Mouse (Mus musculus) c-Kit-negative CD71-positive TER-119-positive erythroid progenitor cells, embryonic 14.5 days (primary cell): ENCODE data around the gene Gm29609.

Experiments
- DNase-seq: peaks from one replicate; pipeline ENCODE4 v3.0.0-alpha.2; 2013; ENCODE audit warnings: low read depth, low spot score

Gene Gm29609

DNA sequence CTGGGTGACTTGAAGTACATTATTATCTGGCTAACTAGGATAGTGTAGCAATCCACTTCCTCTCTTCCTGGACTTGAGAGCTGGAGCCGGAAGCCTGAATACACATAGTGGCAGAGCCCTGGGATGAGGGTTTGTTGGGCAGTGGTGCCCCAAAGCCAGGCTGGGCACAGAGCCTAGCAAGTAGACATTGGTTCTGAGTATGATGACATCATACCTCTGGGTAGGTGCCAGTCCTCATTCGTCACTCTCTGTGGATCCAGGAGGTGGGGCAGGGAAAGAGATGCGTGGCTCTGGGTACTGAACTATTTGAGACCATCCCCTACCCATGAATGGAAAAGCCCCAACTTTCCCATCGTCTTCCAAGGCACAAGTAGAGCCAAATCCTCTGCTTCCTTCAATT lies 29.9 kb downstream of the Gm29609 start:
- no peak for DNase-seq

DNA sequence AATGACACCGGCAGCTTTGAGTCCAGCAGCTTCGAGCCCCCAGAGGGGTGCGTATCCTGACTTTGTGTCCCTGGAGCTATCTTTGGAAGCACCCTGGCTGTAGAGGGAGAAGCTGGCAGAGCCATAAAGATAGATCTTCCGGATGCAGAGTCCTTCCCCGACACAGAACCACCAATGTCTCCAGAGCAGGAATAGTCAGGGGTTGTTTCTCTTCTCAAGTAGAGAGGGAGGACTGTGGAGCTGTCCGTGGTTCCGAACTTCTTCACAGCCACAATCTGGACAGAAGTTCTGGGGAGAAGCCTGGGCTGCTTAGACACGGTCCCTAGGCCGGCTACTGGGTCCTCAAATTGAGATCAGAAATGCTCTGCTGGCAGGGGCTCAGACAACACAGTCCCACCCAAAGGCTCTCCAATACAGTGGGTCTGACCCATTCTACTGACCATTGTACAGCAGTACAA lies 40.7 kb downstream of the Gm29609 start:
- no peak for DNase-seq

DNA sequence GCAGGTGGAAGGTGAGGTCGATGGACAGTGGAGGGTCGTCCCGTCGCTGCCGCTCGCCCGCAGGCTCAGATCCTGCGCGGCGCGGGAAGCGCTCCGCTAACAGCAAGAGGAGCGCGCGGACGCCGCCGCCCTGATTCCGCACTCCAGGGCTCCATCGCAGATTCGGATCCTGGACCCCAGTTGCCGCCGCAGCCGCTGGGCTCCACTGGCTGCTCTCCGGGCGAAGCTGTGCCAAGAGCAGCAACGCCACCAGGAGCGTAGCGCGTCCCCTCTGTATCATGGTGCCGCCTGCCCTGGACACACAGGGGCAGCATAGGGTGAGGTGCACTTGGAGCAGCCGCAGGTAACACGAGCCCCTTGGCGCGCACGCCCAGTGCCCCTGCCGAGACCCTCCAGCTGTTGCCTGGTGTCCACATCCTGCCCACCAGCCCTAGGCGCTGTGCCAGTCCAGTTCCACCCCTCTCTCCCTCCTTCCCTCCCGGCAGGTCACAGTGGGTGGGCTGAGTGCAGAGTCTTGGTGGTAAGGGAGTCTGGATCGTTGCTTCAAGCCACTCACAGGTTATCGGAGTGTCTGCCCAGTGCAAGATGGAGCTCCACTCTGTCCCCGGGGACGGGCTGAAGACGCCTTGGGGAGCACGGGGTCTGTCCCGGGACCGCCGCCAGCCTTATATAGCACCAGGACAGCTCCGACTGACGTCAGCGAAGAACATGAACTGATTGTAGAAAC lies 41.3 kb downstream of the Gm29609 start, which contains the start of gene Ucn:
Ucn (minus strand) TSS at position 589 of the 727 bp plus-strand sequence.
- no peak for DNase-seq

DNA sequence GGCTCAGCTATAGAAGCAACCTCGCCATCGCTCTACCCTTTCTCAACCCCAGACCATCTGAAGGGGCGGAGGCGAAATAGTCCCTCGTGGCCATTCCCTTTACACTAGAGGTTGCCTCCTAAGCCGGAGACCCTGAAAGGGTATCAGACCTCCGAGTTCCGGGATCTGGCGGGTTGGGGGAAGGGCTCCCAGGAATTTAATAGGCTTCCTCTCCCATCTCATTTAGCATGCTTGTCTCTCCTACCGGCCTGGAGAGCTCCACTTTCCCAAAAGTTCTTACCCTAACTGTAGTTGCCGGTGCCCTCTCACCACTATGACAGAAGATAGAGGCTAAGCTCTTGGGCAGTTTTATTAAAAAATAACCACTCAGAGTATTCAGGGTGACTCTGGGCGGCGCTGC lies 42.1 kb downstream of the Gm29609 start:
- DNase-seq, result no peak

DNA sequence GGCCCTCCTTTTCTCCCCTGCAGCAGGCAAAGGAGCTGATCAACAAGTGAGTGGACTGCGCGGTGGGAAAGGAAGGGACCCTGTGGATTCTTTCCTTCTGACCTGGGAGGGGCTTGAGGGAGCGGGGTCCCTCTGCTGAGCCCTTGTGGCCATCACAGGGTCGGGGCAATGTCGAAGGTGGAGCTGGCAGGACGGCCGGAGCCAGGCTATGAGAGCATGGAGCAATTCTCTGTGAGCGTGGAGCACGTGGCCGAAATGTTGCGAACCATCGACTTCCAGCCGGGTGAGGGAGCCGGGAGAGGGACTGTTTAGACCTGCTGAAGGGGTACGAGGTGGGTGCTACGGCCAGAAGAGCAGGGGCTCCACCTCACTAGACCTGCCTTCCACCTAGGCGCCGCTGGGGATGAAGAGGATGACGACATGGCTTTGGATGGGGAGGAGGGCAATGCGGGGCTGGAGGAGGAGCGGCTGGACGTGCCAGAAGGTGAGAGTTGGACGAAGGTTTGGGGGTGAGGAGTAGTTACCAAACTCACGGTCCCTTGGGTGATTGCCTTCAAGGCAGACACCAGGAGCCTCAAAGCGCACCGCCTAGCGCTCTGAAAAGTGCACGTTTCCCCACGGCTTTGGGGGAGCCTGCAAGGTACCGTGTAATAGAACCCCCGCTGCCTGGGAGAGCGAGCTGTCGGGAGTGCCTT lies 42.8 kb downstream of the Gm29609 start:
- DNase-seq, result no peak

DNA sequence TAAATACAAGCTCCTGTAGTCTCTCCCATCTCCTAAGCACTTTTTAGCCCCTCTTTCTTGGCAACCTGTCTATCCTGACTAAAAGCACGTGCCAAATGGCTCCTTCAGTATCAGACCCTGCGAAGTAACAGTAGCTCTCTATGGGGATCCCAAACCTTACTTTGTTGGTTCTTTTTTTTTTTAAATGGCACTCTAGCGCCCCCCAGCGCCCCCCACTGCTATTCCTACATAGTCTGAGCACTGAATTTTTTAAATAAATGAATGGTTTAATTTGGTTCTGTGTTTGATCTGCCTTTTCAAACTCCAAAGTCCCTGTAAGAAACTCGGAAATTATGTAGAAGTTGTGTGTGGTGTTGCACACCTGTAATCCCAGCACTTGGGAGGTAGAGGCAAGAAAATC lies 53.7 kb downstream of the Gm29609 start:
- no peak for DNase-seq

DNA sequence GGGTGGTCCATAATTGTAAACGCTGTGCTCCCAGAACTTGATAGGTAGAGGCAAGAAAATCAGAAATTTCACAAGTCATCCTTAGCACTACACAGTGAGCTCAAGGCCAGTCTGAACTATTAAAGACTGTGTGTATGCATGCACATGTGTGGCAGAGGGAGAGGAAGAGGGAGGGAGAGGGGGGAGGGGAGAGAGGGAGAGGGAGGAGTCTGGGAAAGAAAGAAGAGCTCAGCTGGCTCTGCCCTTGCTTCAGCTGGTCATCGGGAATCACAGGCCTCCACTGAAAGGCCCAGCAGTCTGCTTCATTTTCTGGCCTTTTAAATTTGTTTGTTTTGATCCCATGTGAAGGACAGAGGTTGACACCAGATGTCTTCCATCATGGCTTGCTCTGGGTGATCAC lies 56.2 kb downstream of the Gm29609 start:
- no peak for DNase-seq

DNA sequence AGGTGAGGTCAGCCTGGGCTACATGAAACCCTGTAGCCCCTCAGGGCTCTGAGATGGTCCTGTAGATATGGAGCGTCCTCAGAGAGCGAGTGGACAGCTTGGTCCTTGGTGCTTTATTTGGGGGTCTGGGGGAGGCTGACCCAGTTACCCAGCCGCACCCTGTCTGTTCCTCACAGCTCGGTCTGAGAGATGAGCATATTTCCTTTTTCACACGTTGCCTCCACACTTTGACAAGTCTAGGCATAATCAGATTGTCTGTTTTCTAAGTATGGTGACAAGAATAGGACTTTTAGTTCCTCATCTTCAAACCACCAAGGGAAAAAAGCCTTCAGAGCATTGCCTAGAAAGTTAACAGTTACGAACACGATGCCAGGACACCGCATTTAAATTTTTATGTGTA lies 58.6 kb downstream of the Gm29609 start:
- DNase-seq, result no peak

DNA sequence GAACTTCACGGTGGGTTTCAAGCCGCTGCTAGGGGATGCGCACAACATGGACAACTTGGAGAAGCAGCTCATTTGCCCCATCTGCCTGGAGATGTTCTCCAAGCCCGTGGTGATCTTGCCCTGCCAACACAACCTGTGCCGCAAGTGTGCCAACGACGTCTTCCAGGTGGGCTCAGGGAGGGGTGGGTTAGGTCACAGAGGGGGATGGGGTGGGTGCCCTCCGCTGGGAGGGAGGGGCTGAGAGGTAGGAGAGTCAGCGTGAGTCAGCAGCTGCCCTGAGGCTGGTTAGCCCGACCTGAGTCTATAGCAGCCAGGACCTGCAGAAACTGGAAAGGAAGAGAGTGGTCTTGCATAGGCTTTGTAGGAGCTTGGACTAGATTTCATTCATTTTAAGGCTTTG lies 62.8 kb downstream of the Gm29609 start:
- DNase-seq, result no peak

DNA sequence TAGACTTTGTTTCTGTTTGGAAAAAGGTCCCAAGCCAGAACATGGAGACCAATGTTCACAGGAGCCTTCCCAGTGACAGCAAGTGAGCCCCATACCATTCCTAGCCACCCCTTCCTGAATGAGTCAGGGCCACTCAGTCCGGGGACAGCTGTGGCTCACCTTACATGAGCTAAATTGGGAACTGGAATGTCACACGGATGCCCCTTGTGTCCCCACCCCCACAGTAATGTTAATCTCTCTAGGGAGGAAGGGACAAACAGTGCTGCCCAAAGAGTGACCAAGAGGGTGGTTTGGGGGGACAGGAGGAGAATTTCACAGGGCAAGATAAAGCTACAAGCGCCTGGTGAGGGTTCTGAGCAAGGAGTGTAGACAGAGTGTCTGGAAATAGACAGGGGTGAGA lies 63.4 kb downstream of the Gm29609 start, which contains the start of gene Trim54:
Trim54 (plus strand) TSS at position 359 of the 400 bp plus-strand sequence.
- DNase-seq, result no peak

DNA sequence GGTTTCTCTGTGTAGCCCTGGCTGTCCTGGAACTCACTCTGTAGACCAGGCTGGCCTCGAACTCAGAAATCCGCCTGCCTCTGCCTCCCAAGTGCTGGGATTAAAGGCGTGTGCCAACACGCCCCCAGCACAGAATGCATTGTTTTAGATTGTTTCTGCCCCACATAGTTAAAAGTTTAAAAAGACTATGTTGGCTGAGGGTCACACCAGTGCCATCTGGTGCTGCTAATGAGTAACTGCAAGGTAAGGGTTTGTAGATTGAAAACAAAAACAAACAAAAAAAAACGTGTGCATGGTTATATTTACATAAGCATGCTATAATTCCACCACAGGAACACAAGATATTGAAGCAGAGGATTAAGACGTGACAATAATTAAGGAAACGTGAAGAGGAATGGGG lies 68.9 kb downstream of the Gm29609 start:
- DNase-seq, result no peak

DNA sequence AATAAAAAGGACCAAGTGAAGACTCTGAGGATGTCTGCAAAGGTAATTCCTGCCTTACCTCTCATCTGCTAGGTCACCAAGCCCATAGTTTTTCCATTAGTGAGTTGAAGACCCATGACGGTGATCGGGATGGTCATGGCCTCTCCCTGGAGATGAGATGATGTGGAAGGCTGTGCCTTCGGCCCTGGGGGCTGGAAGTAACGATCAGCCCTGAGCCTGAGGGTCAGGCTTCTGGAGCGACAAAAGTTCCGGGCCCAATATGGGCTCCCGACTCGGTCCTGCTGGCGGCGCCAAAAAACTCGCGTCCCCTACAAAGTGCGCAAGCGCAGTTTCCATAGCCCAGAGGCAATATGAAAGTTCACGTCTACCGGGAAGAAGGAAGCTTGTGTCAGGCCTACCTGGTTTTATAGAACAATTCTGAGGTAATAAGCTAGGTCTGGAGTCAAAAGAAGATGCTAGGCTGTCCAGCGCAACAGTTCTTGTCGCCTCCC lies 71.7 kb downstream of the Gm29609 start, which contains the start of gene Slc30a3:
Slc30a3 (minus strand) TSS at position 238 of the 491 bp plus-strand sequence.
- DNase-seq, result no peak

DNA sequence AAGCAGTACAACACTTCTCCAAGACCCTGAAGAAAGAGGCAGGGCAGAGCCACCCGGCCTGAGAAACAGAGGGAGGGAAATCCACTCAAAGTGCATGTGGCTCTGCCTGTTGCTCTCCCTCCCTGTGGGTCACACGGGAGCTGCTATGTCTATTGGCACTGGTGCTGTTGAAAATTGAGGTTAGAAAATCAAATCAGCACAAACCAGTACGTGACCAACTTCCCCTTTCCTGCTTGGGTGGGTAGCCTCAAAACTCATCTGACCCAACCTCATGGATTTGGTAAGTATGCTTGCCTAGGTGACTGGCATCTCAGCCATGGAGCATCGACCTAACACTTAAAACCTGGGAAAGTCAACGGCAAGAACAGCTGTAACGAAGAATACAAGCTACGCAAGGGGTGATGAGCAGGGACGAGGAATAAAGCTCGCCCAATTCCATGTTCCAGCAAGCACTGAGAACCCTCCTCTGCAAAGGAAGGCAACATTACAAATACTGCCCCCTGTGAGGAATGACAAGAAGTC lies 73.8 kb downstream of the Gm29609 start, which contains the start of gene Dnajc5g:
Dnajc5g (plus strand) TSS at position 472 of the 522 bp plus-strand sequence.
- no peak for DNase-seq

DNA sequence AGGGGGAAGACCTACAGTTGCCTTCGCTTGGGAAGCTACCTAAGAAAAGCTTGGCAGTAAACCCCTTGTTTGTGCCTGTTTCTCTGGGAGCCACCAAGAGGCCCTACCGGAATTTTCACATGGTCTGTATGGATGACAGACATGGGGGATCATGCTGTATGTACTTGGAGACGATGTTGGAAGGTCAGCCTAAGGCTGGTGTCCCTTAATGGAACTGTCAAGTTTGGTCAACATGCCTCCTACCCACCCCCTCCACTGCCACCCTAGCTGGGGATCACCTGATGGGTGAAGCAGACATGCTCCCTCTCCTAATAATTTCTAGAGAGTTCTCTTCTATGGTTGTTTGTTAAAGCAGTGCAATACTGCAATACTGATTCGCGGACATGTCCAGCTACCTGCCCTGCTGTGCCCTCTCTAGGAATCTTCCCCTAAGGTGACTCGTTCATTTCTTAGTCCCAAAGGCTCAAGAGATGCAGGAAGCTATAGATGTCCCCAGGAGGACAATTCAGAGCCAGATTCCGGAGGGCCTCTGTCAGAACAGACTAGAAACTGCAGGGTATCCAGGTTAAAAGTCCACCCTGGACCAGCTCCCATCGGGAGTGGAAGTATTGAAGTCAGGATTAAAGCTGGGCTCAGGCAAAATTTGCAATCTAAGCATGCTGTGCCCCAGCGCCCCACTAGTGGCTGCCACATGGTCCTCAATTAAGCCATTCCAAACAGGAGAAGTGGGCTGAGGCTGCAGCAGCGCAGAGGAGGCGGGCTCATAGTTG lies 83.8 kb downstream of the Gm29609 start:
- DNase-seq, result no peak

DNA sequence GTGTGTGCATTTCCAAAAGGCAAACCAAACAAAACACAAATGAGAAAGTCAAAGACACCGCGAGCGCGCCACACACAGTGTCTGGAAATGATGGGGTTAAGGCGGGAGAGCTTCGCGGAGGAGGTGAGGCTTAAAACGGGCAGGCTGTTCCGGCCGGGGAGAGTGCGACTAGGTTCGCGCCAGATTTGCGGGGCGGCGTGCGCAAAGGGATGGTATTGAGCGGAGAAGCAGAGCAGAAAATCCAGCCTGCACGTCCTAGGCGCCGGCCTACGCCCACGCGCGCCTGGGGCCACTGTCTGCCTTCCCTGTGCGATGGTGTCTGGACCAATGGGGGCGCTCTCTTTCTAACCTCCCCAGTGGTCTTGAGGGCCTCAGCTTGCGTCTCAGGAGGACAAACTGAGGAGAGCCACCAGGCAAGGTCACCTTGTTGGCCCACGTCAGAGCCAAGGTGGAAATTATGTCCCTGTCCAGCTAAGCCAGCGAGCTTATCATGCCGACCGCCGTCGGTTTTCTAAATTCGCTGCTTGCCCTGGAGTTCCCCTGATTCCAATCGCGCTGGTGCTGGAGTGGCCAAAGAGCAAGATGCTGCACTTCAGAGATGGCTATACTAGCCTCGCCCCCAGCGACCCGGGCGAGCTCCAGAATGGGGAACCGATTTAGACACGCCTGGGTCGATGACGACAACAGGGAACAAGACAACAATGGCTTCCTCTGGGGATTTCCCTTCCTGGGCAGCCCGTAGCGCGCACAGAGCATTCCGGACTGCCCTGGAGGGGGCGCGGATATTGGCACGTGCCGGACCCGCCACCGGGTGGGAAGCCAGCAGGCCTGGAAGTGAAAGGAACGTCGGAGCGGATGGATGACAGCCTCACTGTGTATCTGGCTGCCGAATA lies 84.7 kb downstream of the Gm29609 start:
- no peak for DNase-seq
